Mouse (Mus musculus): ENCODE data around the gene Trim16. TPM values are rescaled to one million over a fixed set of nuclear protein-coding genes. Genes with fewer than 3 reads are reported as not detected.

Gene Trim16
- polyA plus RNA-seq, 1 experiment from 2014 or later, result 4.9 TPM

Other genes with a start within 250 kb of the Trim16 start
- gene Trpv2, start 245.7 kb upstream of the Trim16 start, polyA plus RNA-seq (2015; fragmentation: Nextera tagmentation; extraction: Ambion mirVana), result 4.2 and 6.4 TPM in 2 replicates
- gene Lrrc75a, start 171.7 kb upstream of the Trim16 start, polyA plus RNA-seq (2015; fragmentation: Nextera tagmentation; extraction: Ambion mirVana), result 14.6 and 18.5 TPM in 2 replicates
- gene Mmgt2, start 171.6 kb upstream of the Trim16 start, polyA plus RNA-seq (2015; fragmentation: Nextera tagmentation; extraction: Ambion mirVana), result 44.7 and 49.1 TPM in 2 replicates
- gene Zfp287, start 88.3 kb upstream of the Trim16 start, polyA plus RNA-seq (2015; fragmentation: Nextera tagmentation; extraction: Ambion mirVana), result 4.6 and 5.1 TPM in 2 replicates
- gene Gm10428, start 67.1 kb upstream of the Trim16 start, polyA plus RNA-seq (2015; fragmentation: Nextera tagmentation; extraction: Ambion mirVana), result not detected in 2 replicates
- 9.3 and 10.8 TPM in 2 replicates for gene Zfp286, start 30.8 kb upstream of the Trim16 start, polyA plus RNA-seq (2015; fragmentation: Nextera tagmentation; extraction: Ambion mirVana)
- 0.20 and 0.33 TPM in 2 replicates for gene Fbxw10, start 26.8 kb downstream of the Trim16 start, polyA plus RNA-seq (2015; fragmentation: Nextera tagmentation; extraction: Ambion mirVana)
- 45.8 and 50.1 TPM in 2 replicates for gene Tvp23b, start 59.2 kb downstream of the Trim16 start, polyA plus RNA-seq (2015; fragmentation: Nextera tagmentation; extraction: Ambion mirVana)
- not detected in 2 replicates for gene Cdrt4, start 131.0 kb downstream of the Trim16 start, polyA plus RNA-seq (2015; fragmentation: Nextera tagmentation; extraction: Ambion mirVana)
- not detected in 2 replicates for gene Tekt3, start 241.4 kb downstream of the Trim16 start, polyA plus RNA-seq (2015; fragmentation: Nextera tagmentation; extraction: Ambion mirVana)

All from heart, embryonic 15.5 days (tissue).